Mouse (Mus musculus): ENCODE measurements around the gene Neu2. TPM values are rescaled to one million over a fixed set of nuclear protein-coding genes. Genes with fewer than 3 reads are reported as not detected.

The Neu2 gene
- polyA plus RNA-seq, 1 experiment from 2014 or later, result 0.62 TPM

GRCm38 (mm10) chr1:87594261-87594660, 84.6 kb downstream of the Neu2 start:
- Histone ChIP-seq H3K4me3 (no peak overlapping the region), H3K27me3 (no peaks in the 10 kb centered on the region), H3K4me1 (no peaks in the 10 kb centered on the region), H3K4me2 (replicated peaks) (no peak overlapping the region), H3K36me3 (no peaks in the 10 kb centered on the region), H3K9me3 (no peaks in the 10 kb centered on the region), H3K27ac (replicated peaks) (no peak overlapping the region), H3K9ac (replicated peaks) (no peak overlapping the region)
- no peak for ATAC-seq (replicated peaks)
- 82% methylated on average over 3 of the region's 3 CpGs for WGBS

GRCm38 (mm10) chr1:87594671-87595070, 85.0 kb downstream of the Neu2 start:
- 91% methylated on average over 10 of the region's 10 CpGs for WGBS
- no peak overlapping the region for H3K4me3 ChIP-seq
- no peaks in the 10 kb centered on the region for H3K27me3 ChIP-seq
- H3K9me3 ChIP-seq, result no peaks in the 10 kb centered on the region
- no peak overlapping the region for H3K27ac ChIP-seq (replicated peaks)
- ATAC-seq (replicated peaks), result no peak
- H3K4me2 ChIP-seq (replicated peaks), result no peak overlapping the region
- H3K9ac ChIP-seq (replicated peaks), result no peak overlapping the region
- 0 out of 2 replicates have a peak, but pooled peaks cover under 1% of the 10 kb centered on the region for H3K4me1 ChIP-seq
- H3K36me3 ChIP-seq, result no peaks in the 10 kb centered on the region

DNA sequence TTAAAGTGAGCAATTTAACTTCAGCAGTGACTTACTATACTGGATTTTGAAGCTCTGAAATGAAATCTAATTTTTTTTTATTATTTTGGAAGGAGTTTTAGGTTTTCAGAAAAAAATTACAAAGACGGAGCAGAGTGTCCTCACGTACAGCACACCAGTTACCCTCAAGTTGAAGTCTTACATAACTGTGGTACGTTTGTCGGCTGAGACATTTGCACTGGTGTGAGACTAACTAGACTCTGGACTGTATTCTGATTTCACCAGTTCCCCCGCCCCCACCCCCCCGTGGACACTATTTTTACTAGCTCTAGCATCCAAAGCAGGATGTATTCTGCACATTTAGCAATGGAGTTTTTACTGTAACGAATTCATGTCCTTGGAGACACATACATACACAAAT, 90.8 kb downstream of the Neu2 start:
- ATAC-seq (replicated peaks), result no peak
- 84% methylated on average over 7 of the region's 7 CpGs for WGBS

GRCm38 (mm10) chr1:87601801-87602200, 92.1 kb downstream of the Neu2 start:
- H3K9ac ChIP-seq (replicated peaks), result no peak overlapping the region
- H3K4me3 ChIP-seq, result no peak overlapping the region
- H3K36me3 ChIP-seq, result no peaks in the 10 kb centered on the region
- no peaks in the 10 kb centered on the region for H3K9me3 ChIP-seq
- no peak overlapping the region for H3K4me2 ChIP-seq (replicated peaks)
- no peaks in the 10 kb centered on the region for H3K27me3 ChIP-seq
- no peak overlapping the region for H3K27ac ChIP-seq (replicated peaks)
- no peak for ATAC-seq (replicated peaks)
- WGBS, result 74% methylated on average over 2 of the region's 2 CpGs
- peaks cover 4% of the 10 kb centered on the region; the same call in 1 of the 2 replicates for H3K4me1 ChIP-seq

More for the DNA sequence above, 90.8 kb downstream of the Neu2 start:
- Histone ChIP-seq H3K27ac (replicated peaks) (no peak overlapping the region), H3K27me3 (no peaks in the 10 kb centered on the region), H3K4me1 (peaks cover 4% of the 10 kb centered on the region; the same call in 1 of the 2 replicates), H3K9me3 (no peaks in the 10 kb centered on the region), H3K36me3 (no peaks in the 10 kb centered on the region), H3K4me3 (no peak overlapping the region), H3K9ac (replicated peaks) (no peak overlapping the region), H3K4me2 (replicated peaks) (no peak overlapping the region)

GRCm38 (mm10) chr1:87603389-87603788, 93.7 kb downstream of the Neu2 start:
- peaks cover 7% of the 10 kb centered on the region for H3K4me1 ChIP-seq
- H3K27me3 ChIP-seq, result no peaks in the 10 kb centered on the region
- WGBS, result 85% methylated on average over 5 of the region's 5 CpGs
- no peak overlapping the region for H3K9ac ChIP-seq (replicated peaks)
- H3K4me2 ChIP-seq (replicated peaks), result no peak overlapping the region
- H3K9me3 ChIP-seq, result no peaks in the 10 kb centered on the region
- no peak for ATAC-seq (replicated peaks)
- no peak overlapping the region for H3K4me3 ChIP-seq
- no peaks in the 10 kb centered on the region for H3K36me3 ChIP-seq
- no peak overlapping the region for H3K27ac ChIP-seq (replicated peaks)

- H3K9me3 ChIP-seq, result no peaks in the 10 kb centered on the region
- peaks cover 2% of the 10 kb centered on the region; the same call in 1 of the 2 replicates for H3K4me1 ChIP-seq
- no peak overlapping the region for H3K27ac ChIP-seq (replicated peaks)
- H3K4me3 ChIP-seq, result no peak overlapping the region
- WGBS, result 86% methylated on average over 2 of the region's 2 CpGs
- no peaks in the 10 kb centered on the region for H3K36me3 ChIP-seq
- no peaks in the 10 kb centered on the region for H3K27me3 ChIP-seq
- no peak for ATAC-seq (replicated peaks)
- H3K9ac ChIP-seq (replicated peaks), result no peak overlapping the region
- H3K4me2 ChIP-seq (replicated peaks), result no peak overlapping the region
Observed at GRCm38 (mm10) chr1:87605296-87605695, 95.6 kb downstream of the Neu2 start.

DNA sequence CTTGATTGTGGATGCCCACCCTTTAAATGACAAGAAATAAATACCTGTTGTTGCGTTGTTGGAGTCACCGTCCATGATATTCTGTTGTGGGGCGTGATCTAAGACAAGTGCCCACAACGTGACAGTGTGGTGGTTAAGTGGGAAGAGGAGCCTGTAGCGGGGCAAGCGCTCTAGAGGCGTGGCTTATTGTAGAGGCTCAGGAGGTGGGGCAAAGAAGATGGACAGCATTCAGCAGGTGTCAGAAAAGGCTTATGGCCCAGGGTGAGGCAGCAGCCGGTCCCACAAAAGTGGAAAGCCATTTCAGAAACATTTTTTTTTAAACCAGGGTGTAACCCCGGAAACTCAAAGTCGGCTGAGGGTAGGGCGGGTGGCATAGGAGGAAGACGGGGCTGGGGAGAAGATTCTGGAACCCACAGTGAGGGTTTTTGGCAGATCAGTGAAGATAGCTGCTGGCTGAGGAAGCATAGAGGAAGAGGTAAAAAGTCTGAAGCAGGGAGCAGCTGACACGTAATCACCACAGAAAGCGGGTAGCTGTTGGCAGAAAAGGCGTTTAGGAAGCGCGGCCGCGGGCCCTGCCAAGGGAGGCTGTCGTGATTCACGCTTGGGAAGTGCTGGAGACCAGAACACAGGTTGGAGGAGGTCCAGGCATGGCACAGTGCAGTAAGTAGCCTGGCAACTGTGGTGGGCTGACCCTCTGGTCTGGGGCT, 97.8 kb downstream of the Neu2 start:
- H3K27me3 ChIP-seq, result no peaks in the 10 kb centered on the region
- no peaks in the 10 kb centered on the region for H3K36me3 ChIP-seq
- no peak overlapping the region for H3K4me2 ChIP-seq (replicated peaks)
- H3K27ac ChIP-seq (replicated peaks), result no peak overlapping the region; the same call in 1 of the 2 replicates
- no peak overlapping the region for H3K9ac ChIP-seq (replicated peaks)
- no peaks in the 10 kb centered on the region for H3K9me3 ChIP-seq
- H3K4me1 ChIP-seq, result peaks cover 2% of the 10 kb centered on the region; the same call in 1 of the 2 replicates
- H3K4me3 ChIP-seq, result no peak overlapping the region
- 64% methylated on average over 21 of the region's 21 CpGs for WGBS
- peak; percentile 55; the same call in 1 of the 2 replicates for ATAC-seq (replicated peaks)

GRCm38 (mm10) chr1:87608416-87609046, 98.8 kb downstream of the Neu2 start:
- H3K4me2 ChIP-seq (replicated peaks), result no peak overlapping the region
- H3K27ac ChIP-seq (replicated peaks), result no peak overlapping the region
- no peaks in the 10 kb centered on the region for H3K27me3 ChIP-seq
- WGBS, result 33% methylated on average over 7 of the region's 7 CpGs
- peaks cover 2% of the 10 kb centered on the region; the same call in 1 of the 2 replicates for H3K4me1 ChIP-seq
- H3K4me3 ChIP-seq, result no peak overlapping the region
- H3K36me3 ChIP-seq, result no peaks in the 10 kb centered on the region
- no peaks in the 10 kb centered on the region for H3K9me3 ChIP-seq
- H3K9ac ChIP-seq (replicated peaks), result no peak overlapping the region
- ATAC-seq (replicated peaks), result no peak

DNA sequence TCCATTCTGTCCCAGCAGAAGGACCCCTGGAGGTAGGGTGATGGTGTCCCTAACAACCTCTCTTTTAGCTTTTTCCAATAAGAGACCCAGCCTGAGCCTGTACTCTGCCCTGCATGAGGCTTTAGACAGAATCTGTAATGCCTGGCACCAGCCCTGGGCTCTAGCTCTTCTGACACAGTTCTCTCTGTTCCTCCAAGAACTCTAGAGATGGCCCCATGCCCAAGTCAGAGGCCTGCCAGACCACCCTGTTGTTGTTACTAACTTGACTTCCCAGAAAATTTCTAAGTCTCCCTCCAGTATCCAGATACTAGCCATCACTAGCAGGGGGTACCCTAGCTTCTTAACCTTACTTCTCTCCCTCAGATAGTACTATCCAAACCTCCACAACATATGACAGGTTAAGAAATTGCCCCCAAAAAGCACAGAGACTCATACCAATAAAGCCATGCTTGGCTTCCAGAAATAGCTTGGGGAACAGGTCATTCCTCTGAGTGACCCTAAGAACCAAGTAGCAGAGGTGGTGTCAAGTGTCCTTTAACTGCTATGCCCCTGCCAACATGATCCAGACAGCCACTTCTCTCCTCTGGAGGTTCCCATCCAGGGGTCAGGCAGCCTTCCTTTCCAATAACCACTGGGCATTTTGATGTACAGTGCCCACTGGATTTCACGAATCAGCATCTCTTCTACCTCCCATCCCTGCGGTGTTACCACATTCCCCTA, 105.0 kb downstream of the Neu2 start:
- Histone ChIP-seq H3K36me3 (no peaks in the 10 kb centered on the region), H3K4me1 (no peaks in the 10 kb centered on the region), H3K9me3 (no peaks in the 10 kb centered on the region)

GRCm38 (mm10) chr1:87620211-87620668, 110.6 kb downstream of the Neu2 start, which contains the start of gene Inpp5d:
TSS of gene Inpp5d (plus strand) at chr1:87620312.
- H3K36me3 ChIP-seq, result no peaks in the 10 kb centered on the region
- no peak within 1 kb of the TSS for H3K4me2 ChIP-seq (replicated peaks)
- 90% methylated on average over 12 of the region's 12 CpGs for WGBS
- H3K4me3 ChIP-seq, result no peak within 1 kb of the TSS
- no peaks in the 10 kb centered on the region for H3K9me3 ChIP-seq
- H3K27ac ChIP-seq (replicated peaks), result no peak within 1 kb of the TSS
- H3K4me1 ChIP-seq, result no peaks in the 10 kb centered on the region
- no peak for ATAC-seq (replicated peaks)
- H3K27me3 ChIP-seq, result no peaks in the 10 kb centered on the region
- H3K9ac ChIP-seq (replicated peaks), result no peak within 1 kb of the TSS

More for the DNA sequence above, 105.0 kb downstream of the Neu2 start:
- Histone ChIP-seq H3K4me2 (replicated peaks) (no peak overlapping the region), H3K27ac (replicated peaks) (no peak overlapping the region), H3K9ac (replicated peaks) (no peak overlapping the region), H3K4me3 (no peak overlapping the region), H3K27me3 (no peaks in the 10 kb centered on the region)
- ATAC-seq (replicated peaks), result no peak
- WGBS, result 93% methylated on average over 2 of the region's 2 CpGs

GRCm38 (mm10) chr1:87620693-87621092, 111.0 kb downstream of the Neu2 start:
- no peak overlapping the region for H3K9ac ChIP-seq (replicated peaks)
- H3K4me2 ChIP-seq (replicated peaks), result no peak overlapping the region
- no peaks in the 10 kb centered on the region for H3K36me3 ChIP-seq
- ATAC-seq (replicated peaks), result no peak
- H3K4me1 ChIP-seq, result no peaks in the 10 kb centered on the region
- no peak overlapping the region for H3K4me3 ChIP-seq
- no peak overlapping the region for H3K27ac ChIP-seq (replicated peaks)
- H3K27me3 ChIP-seq, result no peaks in the 10 kb centered on the region
- no peaks in the 10 kb centered on the region for H3K9me3 ChIP-seq
- WGBS, result 87% methylated on average over 6 of the region's 6 CpGs
